Mouse (Mus musculus) spleen, adult 18-20 months (tissue): ENCODE measurements around the gene Cux1.

Experiments
- DNase-seq, 2 experiments: peaks; one replicate each; pipeline ENCODE4 v3.0.0; 2022; ENCODE audit warnings: mixed read lengths in 2 of 2

Gene Cux1

GRCm38 (mm10) chr5:136567176-136568025 is at the start of gene Cux1:
Cux1 (minus strand) TSS chr5:136567490.
- peak; percentile 79 for DNase-seq

GRCm38 (mm10) chr5:136612391-136612790 is 45.1 kb upstream of the Cux1 start:
- DNase-seq = no peak

GRCm38 (mm10) chr5:136608814-136609434 is 41.6 kb upstream of the Cux1 start:
- DNase-seq = no peak

- no peak for DNase-seq
Observed at GRCm38 (mm10) chr5:136605144-136605543, 37.9 kb upstream of the Cux1 start.

GRCm38 (mm10) chr5:136603176-136603964 is 36.1 kb upstream of the Cux1 start:
- no peak for DNase-seq

GRCm38 (mm10) chr5:136600511-136600910 is 33.2 kb upstream of the Cux1 start:
- no peak for DNase-seq

GRCm38 (mm10) chr5:136594896-136595540 is 27.7 kb upstream of the Cux1 start:
- no peak for DNase-seq

GRCm38 (mm10) chr5:136591816-136592499 is 24.7 kb upstream of the Cux1 start:
- DNase-seq = no peak

- DNase-seq = no peak
Observed at GRCm38 (mm10) chr5:136589002-136589401, 21.7 kb upstream of the Cux1 start.

- no peak for DNase-seq
Observed at GRCm38 (mm10) chr5:136588471-136588870, 21.2 kb upstream of the Cux1 start.

GRCm38 (mm10) chr5:136584676-136585285 is 17.5 kb upstream of the Cux1 start:
- DNase-seq = no peak

GRCm38 (mm10) chr5:136583666-136584464 is 16.6 kb upstream of the Cux1 start:
- no peak for DNase-seq

GRCm38 (mm10) chr5:136583256-136583655 is 16.0 kb upstream of the Cux1 start:
- no peak for DNase-seq

- no peak for DNase-seq
Observed at GRCm38 (mm10) chr5:136582201-136582600, 14.9 kb upstream of the Cux1 start.

- no peak for DNase-seq
Observed at GRCm38 (mm10) chr5:136581625-136582024, 14.3 kb upstream of the Cux1 start.

- DNase-seq = peak; percentile 29 to 64
Observed at GRCm38 (mm10) chr5:136581166-136581565, 13.9 kb upstream of the Cux1 start.

- DNase-seq = no peak
Observed at GRCm38 (mm10) chr5:136578201-136578600, 10.9 kb upstream of the Cux1 start.

GRCm38 (mm10) chr5:136570171-136570570 is 2.9 kb upstream of the Cux1 start:
- DNase-seq = no peak

GRCm38 (mm10) chr5:136568776-136569175 is 1.5 kb upstream of the Cux1 start:
- peak; percentile 67 to 84 for DNase-seq

GRCm38 (mm10) chr5:136568026-136568765 is 906 bp upstream of the Cux1 start:
- DNase-seq = peak; percentile 25 to 51
